Mouse (Mus musculus) hematopoietic stem cell, adult 5-6 weeks (primary cell): ENCODE data around the gene Sytl1. TPM values are rescaled to one million over a fixed set of nuclear protein-coding genes. Genes with fewer than 3 reads are reported as not detected.

ENCODE experiments used
- ATAC-seq, 2 experiments: fragments of 125-278 bp in 1 of 2; replicated peaks in 1 of 2; 2 replicates each; pipeline ENCODE4 v1.8.0; 2016 to 2017; ENCODE audit warnings: inconsistent platforms in 2 of 2, mild to moderate bottlenecking in 2 of 2, moderate number of reproducible peaks in 2 of 2, low read depth in 1 of 2, moderate TSS enrichment in 1 of 2; ENCODE audit not compliant: low FRiP score in 2 of 2, poor library complexity in 2 of 2, severe bottlenecking in 2 of 2, insufficient read depth in 1 of 2, low TSS enrichment in 1 of 2
- total RNA-seq: library from RNA; stranded (forward); fragments of 172-1452, 232-1000 nt; gene quantifications from 2 replicates; pipeline ENCODE4 v1.2.3, GENCODE M21; 2017

Sytl1 gene
- 7.2 and 20.1 TPM in 2 replicates for total RNA-seq

DNA sequence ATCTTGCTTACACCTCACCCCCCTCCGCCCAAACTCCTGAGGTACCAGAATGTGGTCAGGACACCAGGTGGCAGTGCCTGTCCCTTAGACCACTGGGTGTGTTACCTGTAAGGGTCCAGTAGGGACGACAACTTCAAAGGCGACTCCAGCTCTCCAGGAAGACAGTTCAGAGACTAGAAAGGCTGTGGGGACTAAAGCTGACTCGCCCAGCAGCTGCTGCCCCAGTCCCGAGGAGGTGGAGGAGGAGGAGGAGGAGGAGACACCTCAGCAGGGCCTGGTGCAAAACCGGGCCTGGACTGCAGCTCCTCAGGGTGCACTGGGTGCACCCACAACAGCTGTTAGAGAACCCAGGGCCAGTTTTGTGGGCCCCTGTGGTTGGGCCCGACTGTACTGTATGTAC is at the start of gene Sytl1:
Gene Sytl1 (minus strand): TSS at position 232 of the 400 bp plus-strand sequence.
- peak; percentile 38 to 56; a peak in 2 of 4 replicates for ATAC-seq

GRCm38 (mm10) chr4:133309948-133310347 is 47.0 kb upstream of the Sytl1 start:
- peak; percentile 74 to 76; a peak in 3 of 4 replicates for ATAC-seq

- ATAC-seq, result peak; percentile 31 to 73; a peak in 3 of 4 replicates
Observed at GRCm38 (mm10) chr4:133307331-133307730, 44.4 kb upstream of the Sytl1 start.

DNA sequence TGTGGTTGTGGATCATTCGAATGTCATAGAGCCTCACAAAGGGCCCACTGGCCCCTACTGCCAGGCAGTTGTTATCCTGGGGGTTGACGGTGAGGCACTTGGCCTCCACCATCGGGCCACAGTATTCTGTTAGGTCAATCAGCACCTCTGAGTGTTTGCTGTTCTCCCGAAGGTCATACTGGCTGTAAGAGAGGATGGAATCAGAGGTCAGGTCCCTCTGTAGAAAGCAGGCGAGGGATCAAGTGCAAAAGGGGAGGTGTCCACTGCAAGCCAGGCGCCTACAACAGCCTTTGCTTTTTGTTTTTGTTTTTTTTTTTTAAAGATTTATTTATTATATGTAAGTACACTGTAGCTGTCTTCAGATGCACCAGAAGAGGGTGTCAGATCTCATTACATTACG is 42.9 kb upstream of the Sytl1 start:
- no peak for ATAC-seq

- no peak for ATAC-seq
Observed at GRCm38 (mm10) chr4:133304770-133305169, 41.9 kb upstream of the Sytl1 start.

- no peak for ATAC-seq
Observed at GRCm38 (mm10) chr4:133302668-133303067, 39.8 kb upstream of the Sytl1 start.

DNA sequence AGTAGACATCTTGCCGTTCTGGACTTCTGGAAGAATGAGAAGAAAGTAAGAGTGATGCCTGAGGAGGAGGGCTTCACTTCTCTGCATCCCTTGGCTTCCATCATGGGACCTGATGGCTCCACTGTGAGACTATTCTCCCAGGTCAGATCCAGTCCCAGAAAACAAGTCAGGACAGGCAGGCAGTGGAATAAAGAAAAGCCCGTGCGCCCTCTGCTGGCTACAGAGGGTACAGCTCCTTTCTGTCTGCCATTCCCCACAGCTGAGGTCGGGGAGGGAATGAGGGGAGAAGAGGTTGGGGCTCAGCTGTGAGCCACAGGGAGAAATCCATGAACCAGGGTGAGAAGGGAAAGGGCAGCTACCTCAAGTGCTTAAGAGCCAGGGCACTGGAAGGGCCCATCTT is 38.9 kb upstream of the Sytl1 start:
- peak in 1 of 2 experiments; percentile 52; a peak in 1 of 4 replicates for ATAC-seq

DNA sequence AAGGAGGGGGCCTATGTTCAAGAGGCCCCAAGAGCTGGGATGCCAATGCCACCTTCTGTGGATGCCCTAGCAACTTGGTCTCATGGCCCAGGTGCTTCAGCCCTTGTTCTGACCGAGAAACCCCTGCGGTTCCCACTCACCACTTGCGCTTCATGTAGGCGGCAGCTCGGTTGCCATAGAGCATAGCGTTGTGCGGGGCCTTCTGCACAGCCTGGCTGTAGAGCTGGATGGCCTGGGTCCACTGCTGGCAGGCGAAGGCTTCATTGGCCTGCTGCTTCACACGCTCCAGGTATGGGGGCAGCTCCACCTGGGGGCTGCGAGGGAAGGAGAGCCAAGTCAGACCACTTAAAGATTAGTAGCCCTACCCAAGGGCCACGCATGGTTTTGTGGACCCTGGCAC is 37.5 kb upstream of the Sytl1 start:
- no peak for ATAC-seq

DNA sequence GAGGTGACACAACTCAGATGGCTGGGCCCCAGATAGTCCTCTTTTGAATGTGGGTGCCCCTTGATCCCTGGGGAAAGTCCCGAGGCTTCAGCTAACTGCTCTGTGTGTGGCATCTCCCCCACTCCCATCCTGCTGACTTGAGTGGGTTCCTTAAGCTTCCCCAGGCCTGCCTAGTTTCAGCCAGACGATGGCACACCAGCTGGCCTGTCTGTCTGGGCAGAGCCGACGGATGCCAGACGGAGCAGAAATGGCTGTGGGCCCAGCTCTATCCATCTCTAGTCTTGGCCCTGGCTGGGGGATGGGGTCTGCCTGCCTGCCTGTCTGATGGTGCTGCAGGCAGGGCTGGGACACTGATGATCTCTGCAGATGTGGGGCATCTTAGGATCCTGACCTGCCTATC is 36.8 kb upstream of the Sytl1 start:
- no peak for ATAC-seq

DNA sequence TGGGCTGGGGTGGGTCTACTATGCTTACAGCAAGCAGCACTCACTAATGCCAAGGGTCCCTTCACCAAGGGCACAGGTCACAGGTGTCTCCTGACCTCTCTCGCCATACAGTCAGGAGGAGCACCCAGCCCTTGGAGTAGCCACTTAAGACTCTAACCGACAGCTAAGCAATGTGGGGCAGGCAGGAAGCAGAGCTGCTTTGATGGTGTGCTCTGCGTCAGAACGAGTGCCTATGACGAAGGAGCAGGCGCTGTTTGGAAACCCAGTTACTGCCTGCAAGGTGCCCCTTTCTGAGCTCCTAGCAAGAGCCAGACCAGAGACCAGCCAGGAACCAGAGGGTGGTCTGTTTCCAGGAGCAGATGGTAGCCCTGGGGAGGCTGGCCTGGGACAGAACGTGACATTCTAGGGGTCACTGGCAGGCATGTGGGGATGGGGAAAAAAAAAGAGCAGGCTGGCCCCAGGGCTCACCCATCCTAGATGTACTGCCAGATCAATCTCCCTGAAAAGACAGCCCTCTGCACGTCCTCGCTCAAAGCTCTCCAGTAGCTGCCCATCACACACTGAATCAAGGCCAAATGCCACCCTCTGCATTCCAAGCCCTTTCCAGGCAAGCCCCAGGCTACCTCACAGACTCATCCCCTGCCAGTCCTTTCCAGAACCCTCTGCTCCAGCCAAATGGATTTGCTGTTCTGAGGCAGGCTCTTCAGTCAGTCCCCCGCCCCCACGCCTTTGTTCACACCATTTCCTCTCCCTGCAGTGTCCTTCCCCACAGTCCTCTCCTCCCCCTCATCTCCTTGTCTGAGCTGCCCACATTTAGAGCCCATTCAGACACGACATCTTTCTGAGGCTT is 35.8 kb upstream of the Sytl1 start:
- no peak for ATAC-seq

DNA sequence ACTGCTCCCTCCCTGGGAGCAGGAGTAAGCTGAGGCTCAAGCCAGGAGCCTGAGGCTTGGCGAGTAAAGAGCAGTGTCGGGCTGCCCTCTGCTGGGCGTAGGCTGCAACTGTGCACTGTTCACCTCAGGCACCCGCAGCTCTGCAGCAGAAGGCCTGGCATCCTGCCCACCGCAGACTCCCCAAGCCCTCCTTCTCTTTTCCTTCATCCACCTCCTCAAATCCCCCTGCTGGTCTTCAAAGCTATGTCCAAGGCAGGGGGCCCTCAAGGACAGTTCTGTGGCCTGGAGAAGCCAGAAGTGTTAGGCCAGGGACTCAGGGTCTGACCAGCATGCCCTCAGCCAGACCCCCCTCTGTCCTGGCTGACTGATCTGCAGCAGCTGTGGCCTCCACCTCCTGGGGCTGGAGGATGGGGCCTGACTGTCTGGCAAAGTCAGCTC is 34.9 kb upstream of the Sytl1 start:
- ATAC-seq, result peak; percentile 80 to 89

GRCm38 (mm10) chr4:133297360-133297759 is 34.4 kb upstream of the Sytl1 start:
- no peak; a peak in 1 of 4 replicates for ATAC-seq

- no peak for ATAC-seq
Observed at GRCm38 (mm10) chr4:133294084-133294483, 31.2 kb upstream of the Sytl1 start.

- ATAC-seq, result 0 out of 4 replicates have a peak, but pooled peaks of 1 of the 2 experiments have one; percentile 23
Observed at GRCm38 (mm10) chr4:133292901-133293843, 30.3 kb upstream of the Sytl1 start.

DNA sequence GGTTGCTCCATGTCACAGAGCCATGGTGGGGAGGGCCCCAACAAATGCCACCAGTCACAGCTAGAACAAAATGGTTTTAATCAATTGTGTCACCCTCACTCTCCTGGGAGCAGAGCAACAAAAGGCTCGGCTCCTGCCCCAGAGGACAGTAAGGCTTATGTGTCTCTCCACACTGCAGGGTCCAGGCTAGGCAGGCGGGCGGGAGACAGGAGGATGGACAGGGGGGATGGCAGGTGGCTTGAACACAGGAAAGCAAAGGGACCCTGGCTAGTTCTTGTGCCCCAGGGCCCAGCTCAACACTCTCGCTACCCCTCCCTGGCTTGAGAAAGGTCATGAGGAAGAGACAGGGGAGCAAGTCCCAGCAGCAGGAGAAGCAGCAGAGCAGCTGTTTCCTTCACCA is 29.5 kb upstream of the Sytl1 start:
- 0 out of 4 replicates have a peak, but pooled peaks of 1 of the 2 experiments have one; percentile 12 for ATAC-seq

GRCm38 (mm10) chr4:133291255-133291654 is 28.3 kb upstream of the Sytl1 start:
- no peak for ATAC-seq

DNA sequence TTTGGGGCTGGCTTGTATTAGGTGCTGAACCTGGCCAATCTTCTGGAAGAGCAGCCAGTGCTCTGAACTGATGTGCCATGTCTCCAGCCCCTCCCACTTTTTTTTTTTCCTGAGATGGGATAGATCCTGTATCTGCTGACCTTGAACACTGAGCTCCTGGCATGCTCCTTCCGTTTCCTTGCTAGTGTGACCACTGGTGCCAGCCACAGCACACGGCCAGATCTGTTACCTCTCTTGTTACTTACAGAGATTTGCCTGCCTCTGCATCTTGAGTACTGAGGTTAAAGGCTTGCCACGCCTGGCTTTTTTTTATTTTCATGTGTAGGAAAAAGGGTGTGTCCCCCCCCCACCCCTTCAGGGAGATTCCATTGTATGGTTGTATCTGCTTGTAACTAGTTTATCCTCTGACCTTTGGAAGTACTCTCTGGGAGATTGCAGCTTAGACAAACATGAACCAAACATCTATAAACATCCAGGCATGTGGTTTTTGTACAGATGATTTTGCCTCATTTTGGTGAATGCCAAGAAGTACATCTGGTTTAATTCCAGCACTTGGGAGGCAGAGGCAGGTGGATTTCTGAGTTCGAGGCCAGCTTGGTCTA is 23.7 kb upstream of the Sytl1 start:
- ATAC-seq, result no peak
